Mouse (Mus musculus) T-cell, adult 66 days (primary cell): Measurements from ENCODE around the gene Ubxn11. TPM values are rescaled to one million over a fixed set of nuclear protein-coding genes. Genes with fewer than 3 reads are reported as not detected.

Source experiments
- total RNA-seq, 2 experiments: library from RNA; stranded (reverse); gene quantifications; 3 replicates in 1 of 2; 4 replicates in 1 of 2; pipeline ENCODE4 v1.2.4; 2023

The Ubxn11 gene
- 100 to 1,000 TPM; 137 TPM for total RNA-seq

DNA sequence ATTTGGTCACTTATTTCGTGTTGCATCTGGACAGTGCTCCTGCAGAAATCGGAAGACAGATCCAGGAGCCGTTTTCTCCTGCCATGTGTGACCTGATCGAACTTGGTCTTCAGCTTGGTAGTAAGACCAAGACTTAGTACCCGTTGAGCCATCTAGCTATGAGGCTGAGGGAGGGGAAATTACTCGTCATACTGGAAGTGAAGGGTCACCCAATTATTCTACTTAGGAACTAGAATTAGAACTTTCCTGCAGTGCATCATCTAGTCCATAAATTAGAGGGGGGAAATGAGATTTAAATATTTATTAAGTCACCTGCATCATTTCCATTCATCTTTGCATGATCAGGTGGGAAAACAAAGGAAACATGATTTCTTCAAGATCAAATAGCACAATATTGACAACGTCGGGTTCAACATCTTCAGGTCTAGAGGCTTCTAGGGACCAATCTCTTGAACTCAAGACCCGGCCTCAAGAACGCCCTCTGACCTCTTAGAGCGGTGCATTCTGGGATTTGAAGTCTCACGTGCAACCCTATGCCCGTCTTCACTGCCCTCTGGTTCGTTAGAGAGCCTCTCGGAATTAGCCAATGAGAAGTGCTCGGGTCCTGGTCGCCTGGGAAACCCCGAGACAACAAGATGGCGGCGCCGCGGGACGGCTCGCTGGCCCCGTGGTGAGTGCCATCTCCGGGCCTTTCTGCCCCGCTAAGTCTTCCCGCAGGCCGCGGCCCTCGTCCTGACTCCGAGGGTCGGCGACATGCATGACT, at the start of gene Ubxn11:
Gene Ubxn11, plus strand, starts transcription at position 592 of the 763 bp plus-strand sequence.

GRCm38 (mm10) chr4:134053538-134053937, 48.8 kb upstream of the Ubxn11 start, which contains the start of gene Zfp683:
TSS of gene Zfp683 (plus strand) at chr4:134053838.

GRCm38 (mm10) chr4:134060135-134060865, 42.1 kb upstream of the Ubxn11 start, which contains the start of gene Crybg2:
TSS of gene Crybg2 (plus strand) at chr4:134060815.

DNA sequence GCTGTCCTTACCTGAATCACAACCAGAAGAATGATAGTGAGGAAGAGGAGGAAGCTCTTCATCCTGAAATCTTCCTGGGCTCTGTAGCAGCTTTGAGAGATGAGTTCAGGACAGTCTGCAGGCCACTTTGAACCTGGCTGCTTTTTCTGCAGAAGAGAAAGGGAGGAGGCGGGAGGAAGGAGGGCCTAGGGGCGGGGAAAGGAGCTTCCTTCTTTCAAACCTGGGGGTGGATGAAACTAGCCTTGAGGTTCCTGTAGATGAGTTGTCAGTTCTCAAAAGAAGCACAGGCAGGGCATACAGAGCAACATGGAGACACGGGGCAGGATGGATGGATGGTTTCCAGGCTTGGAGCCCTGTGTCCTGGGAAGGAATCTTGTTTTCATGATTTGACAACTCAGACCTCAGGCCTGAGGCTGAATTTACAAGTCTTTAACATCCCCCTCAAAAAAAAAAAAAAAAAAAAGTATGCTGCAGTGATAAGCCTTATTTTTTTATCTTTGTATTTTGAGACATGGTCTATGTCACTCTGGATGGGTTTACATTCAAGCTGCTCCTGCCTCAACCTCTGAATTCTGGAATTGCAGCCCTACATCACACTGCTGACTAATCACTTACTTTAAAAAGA, 7.3 kb upstream of the Ubxn11 start, which contains the start of gene Cd52:
Gene Cd52, minus strand, starts transcription at position 160 of the 625 bp plus-strand sequence.

DNA sequence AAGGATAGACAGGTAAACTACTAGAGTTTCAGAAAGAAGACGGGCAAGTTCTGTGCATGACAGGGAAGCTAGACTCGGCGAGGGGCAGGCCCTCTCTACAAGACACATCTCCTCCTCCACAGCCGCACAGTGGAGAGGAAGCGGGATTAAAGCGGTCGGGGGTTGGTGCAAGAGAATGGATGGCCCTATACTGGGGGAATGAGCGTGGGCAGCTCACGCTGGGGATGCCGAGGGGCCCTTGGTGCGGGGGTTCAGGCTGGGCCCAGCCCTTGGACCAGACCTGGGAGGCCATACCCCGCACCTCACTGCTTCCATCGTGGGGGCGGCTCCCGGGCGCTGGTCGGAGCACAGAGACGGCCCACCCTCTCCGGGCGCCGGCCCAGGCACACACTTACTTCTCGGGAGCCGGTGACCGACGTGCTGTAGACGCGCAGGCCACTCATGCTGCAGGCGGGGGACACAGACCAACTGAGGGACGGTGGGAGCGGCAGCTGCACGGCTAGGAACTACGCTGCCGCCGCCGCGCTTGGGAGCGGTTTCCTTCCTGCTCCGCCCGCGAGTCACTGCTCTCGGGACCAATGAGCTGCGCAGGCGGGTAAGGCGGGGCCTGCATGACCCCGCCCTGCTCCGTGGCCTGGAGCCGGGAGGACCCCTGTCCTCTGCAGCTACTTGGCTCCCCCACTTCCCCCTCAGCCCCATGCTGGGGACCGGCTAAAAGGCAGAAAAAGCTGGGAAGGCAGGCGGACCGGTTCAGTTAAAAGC, 26.0 kb downstream of the Ubxn11 start, which contains the start of gene Sh3bgrl3:
Gene Sh3bgrl3, minus strand, starts transcription at position 569 of the 762 bp plus-strand sequence.

Other genes with a start within 250 kb of the Ubxn11 start
- gene Rps6ka1, start 214.8 kb upstream of the Ubxn11 start, total RNA-seq = 100 to 1,000 TPM; 127 to 137 TPM
- gene Hmgn2, start 133.9 kb upstream of the Ubxn11 start, total RNA-seq = 100 to 1,000 TPM; 275 to 285 TPM
- gene Dhdds, start 101.7 kb upstream of the Ubxn11 start, total RNA-seq = 10 to 100 TPM; 28.0 to 36.4 TPM
- not detected for gene Lin28a, start 83.7 kb upstream of the Ubxn11 start, total RNA-seq
- 10 to 100 TPM in 1 of 2 experiments, 1 to 10 TPM in 1; 8.6 to 12.7 TPM for gene Zfp683, start 48.7 kb upstream of the Ubxn11 start, total RNA-seq
- gene Crybg2, start 41.8 kb upstream of the Ubxn11 start, total RNA-seq = 10 to 100 TPM; 13.0 to 13.2 TPM
- 1,000 to 10,000 TPM; 1,087 to 1,227 TPM for gene Cd52, start 7.5 kb upstream of the Ubxn11 start, total RNA-seq
- 100 to 1,000 TPM; 465 to 526 TPM for gene Sh3bgrl3, start 26.2 kb downstream of the Ubxn11 start, total RNA-seq
- gene Cep85, start 84.5 kb downstream of the Ubxn11 start, total RNA-seq = 10 to 100 TPM; 30.8 to 34.0 TPM
- not detected for gene Gm7534, start 100.4 kb downstream of the Ubxn11 start, total RNA-seq
- not detected for gene Catsper4, start 124.8 kb downstream of the Ubxn11 start, total RNA-seq
- gene Cnksr1, start 135.8 kb downstream of the Ubxn11 start, total RNA-seq = 1 to 10 TPM in 1 of 2 experiments, under 1 TPM in 1; 0.24 to 1.1 TPM
- not detected for gene E130218I03Rik, start 141.1 kb downstream of the Ubxn11 start, total RNA-seq
- 10 to 100 TPM; 23.5 to 25.1 TPM for gene Zfp593, start 143.0 kb downstream of the Ubxn11 start, total RNA-seq
- not detected for gene Gm30191, start 144.4 kb downstream of the Ubxn11 start, total RNA-seq
- not detected for gene Grrp1, start 151.5 kb downstream of the Ubxn11 start, total RNA-seq
- 10 to 100 TPM; 13.4 to 15.6 TPM for gene Pdik1l, start 185.3 kb downstream of the Ubxn11 start, total RNA-seq
- not detected for gene Trim63, start 212.6 kb downstream of the Ubxn11 start, total RNA-seq
- not detected for gene Slc30a2, start 240.6 kb downstream of the Ubxn11 start, total RNA-seq